Mouse (Mus musculus): ENCODE measurements around the gene Spg21.

The Spg21 gene

DNA sequence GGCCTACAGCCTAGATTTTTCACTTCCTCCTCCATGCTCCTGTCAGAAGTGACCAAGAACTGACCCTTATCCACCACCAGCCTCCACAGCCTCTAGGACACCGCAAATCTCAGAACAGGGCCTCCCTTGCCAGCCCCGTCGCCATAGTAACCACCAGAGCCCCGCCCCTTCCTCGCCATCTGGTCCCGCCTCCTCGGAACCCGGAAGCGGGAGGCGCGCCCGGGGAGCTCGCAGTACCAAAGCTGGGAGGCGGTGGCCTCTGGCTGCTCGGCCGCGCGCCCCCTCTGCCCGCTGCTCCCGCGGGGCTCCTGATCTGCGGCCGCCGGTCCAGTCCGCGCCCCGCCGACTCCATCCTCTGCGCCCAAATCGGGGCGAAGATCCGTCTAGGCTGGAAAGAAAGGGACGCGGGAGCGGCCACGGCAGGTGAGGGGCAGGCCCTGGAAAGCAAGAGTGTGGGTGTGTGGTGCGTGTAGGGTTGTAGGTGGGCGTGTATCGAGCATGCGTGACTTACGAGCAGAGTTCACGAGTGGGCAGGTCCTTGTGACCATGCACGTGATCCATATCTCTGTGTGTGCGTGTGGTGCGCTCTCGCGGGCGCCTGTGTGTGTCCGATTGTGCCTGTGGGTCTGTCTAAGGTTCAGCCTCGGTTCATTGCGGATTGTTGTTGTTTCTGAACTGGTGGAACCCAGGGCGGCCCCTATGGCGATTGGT, at the start of gene Spg21:
Gene Spg21 (plus strand): TSS at position 216 of the 711 bp plus-strand sequence.
- DNase-seq: peak; percentile 94

DNA sequence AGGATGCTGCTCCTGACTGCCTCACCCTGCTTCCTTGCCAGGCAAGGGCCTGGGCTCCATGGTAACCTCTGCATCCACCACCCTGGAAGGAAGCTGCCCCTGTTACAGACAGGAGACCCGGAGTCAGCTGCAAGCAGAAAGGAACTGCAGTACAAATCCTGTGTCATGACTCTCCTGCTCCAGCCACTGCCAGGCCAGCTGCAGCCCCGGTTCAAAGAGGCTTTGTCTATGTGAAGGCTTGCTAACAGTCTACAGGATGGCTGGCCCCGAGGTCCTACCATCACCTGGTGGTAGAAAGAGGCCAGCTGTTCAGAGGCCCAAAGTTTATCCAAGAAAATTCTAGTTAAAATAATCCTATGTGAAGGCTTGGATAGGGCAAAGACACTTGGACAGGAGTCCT, 49.4 kb upstream of the Spg21 start:
- DNase-seq: no peak

DNA sequence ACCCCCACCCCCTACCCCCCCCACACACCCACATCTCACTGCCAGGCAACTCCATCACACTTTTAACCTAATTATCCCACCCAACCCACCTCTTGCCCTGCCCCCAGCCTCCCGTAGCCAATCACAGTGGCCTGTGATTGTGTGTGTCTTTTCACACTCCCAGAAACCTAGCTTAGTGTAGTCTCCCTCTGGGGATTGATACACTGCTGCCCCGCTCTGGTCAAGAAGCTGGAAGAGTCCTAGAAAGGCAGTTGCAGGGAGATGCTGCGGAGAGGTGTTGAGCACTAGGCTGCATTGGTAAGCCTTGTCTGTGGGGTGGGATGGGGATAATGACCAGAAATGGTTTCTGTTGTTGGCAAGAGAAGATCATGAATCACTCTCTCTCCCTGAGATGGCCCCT, 43.0 kb upstream of the Spg21 start:
- no peak for DNase-seq

DNA sequence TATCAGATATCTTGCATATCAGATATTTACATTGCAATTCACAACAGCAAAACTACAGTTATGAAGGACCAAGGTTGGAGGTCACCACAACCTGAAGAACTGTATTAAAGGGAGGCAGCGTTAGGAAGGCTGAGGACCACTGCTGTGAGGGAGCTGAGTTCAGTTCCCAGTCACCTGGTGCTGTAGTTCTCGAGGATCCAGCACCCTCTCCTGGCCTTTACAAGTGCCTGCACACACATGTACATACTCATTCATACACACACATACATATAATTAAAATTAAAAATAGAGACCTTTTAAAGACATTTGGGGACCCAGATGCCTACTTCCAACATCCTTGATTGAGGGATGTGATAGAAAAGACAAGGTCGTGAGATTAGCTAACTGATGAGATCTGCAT, 41.1 kb upstream of the Spg21 start:
- no peak for DNase-seq

DNA sequence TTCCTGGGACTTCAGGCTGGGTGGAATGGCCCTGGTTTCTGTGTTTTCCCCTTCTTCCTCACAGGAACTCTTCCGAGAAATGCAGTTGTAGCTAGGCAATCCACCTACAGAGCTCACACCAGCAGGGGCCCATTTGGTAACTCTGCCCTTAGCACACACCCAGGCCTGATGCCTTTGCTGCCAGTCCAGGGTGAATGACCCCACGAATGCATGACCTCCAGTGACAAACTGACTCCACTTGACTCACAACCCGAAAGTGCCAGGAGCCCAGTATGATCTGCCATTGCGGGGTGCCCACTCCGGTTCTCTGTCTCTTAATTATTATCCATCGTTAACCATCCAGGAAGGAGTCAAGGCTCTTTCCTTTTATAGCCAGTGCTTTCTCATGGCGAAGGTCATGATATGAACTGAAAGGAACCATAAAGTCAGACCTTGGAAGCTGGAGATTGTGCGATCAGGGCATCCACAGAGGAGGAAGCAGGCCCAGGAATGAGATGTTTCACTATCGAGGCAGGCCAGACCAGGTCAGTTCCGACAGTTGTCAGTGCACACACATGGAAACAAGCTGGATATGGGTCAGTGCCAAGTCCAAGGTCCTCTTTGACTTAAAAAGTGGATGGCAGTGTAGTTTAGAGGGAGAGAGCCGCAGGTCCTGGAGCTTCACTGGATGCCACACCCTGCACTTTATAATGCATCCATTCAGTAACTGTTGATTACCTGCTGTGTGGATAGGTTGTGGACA, 37.8 kb upstream of the Spg21 start, which contains the start of gene Slc51b:
Gene Slc51b (minus strand): TSS at position 196 of the 742 bp plus-strand sequence.
- DNase-seq: no peak

DNA sequence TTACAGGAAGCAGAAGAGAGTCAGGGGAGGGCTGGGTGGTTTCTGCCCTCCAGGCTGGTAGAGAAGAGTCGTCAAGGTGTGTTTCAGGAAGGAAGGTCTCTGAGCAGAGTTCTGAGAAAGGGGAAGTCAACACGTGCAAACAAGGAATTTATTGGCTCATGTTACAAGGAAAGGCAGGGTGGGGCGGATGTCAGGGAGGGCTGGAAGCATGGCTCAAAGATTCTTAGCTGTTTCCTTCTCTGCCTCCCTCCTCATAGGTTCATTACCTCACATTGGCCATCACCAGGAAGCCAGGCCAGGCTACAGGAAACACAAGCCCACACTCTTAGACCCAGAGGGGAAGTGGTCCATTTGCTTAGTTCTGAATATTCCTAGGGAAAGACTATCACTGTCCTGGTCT, 36.4 kb upstream of the Spg21 start:
- no peak for DNase-seq

DNA sequence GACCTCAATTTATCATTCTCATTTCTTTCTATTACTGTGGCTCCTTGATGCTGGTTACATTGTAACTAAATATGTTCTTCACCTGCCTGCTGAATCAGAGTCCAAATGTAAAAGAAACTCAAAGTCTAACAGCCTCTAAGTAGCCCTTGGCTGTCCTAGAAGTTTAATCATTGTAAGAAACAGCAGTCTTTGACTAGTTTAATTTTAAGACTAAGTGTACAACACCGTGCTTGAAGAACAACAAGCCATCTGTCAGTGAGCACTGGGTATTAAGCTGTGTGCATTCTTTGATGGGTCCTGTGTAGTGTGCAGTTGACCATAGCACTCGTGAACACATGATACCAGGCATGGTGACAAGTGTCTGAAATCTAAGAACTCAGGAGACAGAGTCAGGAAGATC, 33.2 kb upstream of the Spg21 start:
- DNase-seq: no peak

DNA sequence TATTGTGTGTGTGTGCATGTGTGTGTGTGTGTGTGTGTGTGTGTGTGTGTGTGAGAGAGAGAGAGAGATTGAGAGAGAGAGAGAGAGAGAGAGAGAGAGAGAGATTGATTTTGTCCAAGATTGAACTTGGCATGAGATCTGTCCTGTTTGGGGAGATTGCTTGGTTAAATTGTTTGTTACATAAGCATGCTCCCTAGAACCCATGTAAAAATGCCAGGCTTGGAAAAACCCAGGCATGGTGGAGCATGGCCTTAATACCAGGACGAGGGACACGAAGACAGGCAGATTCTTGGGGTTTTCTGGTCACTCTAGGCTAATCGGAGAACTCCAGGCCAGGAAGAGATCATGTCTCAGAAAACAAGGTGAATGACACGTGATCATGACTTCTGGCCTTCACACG, 32.7 kb upstream of the Spg21 start:
- no peak for DNase-seq

DNA sequence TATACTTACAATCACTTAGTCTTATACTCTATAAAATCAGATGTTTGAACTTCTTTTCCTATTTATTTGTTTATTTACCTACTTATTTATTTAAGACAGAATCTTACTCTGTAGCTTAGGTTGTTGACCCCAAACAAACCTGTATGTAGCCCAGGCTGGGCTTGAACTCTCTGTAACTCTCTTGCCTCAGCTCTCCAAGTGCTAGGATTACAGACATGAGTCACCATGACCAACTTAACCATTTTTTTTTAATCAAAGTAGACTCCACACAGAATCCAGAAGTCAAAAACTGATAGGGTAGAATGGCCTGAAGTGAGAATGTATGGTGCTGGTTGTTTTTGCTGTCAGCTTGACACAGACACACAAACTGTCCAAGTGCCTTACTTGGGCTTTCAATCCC, 30.3 kb upstream of the Spg21 start:
- DNase-seq: no peak

DNA sequence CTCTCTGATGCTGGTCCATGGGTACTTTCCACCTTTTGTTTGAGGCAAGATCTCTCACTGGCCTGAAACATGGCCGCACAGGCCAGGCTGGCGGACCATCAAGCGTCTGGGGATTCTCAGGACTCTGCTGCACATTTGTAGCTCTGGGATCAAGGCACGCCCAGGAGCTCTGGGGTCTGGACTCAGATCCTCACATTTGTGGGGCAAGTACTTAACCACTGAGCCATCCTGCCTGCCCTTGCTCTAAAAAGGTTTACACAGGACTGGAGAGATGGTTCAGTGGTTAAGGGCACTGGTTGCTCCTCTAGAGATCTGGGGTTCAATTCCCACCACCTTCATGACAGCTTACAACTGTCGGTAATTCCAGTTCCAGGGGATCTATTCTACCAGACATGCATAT, 29.8 kb upstream of the Spg21 start:
- no peak for DNase-seq

DNA sequence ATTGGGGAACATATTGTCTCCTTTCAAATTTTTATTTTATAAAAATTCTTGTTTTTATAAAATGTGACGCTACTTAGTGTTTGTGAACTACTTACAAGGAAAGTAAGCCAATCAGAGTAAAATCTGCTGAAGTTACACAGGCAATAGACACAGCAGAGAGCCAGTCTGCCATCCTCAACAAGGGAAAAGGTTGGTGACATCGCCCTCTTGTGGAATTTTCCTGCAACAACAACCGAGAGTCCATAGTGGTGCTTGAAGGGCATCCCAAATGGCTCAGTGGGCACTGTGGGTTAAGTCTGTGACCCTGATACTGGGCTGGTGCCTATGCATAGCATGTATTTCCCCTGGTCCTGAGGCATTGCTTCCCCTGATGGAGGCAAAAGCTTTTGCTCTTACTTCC, 28.5 kb upstream of the Spg21 start:
- peak; percentile 83 for DNase-seq

DNA sequence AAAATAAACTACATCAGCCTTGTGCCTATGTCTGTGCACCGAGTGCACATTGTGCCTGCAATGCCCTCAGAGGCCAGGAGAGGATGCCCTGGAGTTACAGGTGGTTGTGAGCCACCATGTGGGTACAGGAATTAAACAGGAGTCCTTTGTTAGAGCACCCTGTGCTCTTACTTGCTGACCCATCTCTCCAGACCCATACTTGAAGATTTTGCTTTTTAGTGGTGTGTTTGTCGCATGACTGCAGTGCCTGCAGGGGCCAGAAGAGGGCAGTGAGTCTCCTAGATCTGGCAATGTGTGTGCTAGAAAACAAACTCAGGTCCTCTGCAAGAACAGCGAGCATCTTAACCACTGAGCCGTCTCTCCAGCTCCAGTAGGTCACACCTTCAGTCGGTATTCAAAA, 26.6 kb upstream of the Spg21 start:
- DNase-seq: no peak

DNA sequence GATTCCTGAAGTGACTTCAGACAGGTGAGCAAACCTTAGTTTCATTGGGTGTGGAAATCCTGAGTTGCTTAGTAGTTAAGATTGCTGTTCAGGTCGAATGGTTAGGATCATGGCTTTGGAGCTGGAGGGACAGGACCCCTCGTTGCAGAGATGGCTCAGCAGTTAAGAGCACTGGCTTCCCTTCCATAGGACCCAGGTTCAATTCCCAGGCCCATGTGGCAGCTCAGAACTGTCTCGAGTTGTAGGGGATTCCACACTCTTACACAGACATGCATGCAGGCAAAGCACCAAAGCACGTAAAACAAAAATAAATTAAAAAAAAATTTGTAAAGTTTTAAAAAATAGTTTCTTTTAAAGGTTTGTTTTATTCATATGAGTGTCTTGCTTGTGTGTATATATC, 25.5 kb upstream of the Spg21 start:
- no peak for DNase-seq

DNA sequence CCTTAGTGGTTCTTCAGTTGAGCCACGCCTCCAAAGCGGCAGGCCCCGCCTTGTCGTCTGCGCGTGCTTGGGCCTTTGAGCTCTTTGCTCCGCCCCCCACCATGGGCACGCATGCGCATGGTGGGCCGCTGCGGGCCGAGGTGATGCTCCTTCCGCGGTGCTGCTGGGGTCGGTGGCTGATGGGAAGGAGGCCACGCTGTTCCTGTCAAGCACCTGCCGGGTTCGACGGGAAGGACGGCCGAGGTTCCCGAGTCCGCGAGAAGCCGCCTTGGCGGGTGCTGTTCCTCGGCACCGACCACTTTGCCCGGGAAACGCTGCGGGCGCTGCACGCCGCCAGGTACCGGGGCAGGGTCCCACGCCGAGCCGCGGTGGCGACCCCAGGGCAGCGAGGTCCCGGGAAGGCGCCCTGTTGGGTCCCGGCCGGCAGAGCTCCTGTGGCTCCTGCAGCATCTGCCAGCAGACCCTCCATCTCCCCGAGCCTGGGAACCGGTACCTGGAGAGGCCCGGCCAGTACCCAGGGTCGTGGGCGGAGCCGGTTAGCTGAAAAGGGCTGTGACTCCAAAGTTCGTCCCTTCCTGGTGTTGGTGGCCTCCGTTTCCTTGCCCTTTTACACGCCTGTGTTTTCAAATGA, 25.0 kb upstream of the Spg21 start, which contains the start of gene Mtfmt:
Gene Mtfmt (plus strand): TSS at position 112 of the 631 bp plus-strand sequence.
- DNase-seq: peak; percentile 89

DNA sequence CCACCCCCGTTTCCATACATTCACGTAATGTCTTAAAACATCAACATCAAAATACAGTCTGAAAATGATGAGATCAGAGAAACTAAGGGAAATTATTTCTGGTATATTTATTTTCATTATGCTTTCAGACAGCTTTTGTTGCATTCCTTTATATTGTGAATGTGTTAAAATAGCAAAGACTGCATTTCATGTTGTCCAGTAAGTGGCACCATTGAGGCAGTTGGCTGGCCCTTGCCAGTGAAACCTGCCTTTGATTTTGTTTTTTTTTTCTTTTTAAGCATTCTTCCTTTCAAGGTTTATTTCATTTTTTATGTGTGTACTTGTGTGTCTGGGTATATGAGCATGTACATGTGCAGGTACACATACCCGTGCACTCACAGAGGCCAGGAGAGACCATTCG, 16.1 kb upstream of the Spg21 start:
- DNase-seq: no peak

DNA sequence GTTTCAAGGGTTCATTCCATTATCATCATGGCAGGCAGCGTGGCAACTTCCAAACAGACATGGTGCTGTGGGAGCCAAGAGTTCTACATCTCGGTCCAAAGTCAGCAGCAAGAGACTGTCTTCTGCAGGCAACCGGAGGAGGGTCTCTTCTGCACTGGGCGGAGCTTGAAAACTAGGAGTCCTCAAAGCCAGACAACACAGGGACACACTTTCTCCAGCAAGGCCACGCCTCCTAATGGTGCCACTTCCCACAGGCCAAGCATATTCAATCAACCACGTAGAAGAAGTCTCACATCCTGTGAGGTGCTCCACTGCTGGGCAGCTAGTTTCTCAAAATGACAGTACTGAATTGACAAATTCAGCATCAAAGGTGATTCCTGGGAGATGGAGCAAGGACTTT, 12.8 kb upstream of the Spg21 start:
- no peak for DNase-seq

DNA sequence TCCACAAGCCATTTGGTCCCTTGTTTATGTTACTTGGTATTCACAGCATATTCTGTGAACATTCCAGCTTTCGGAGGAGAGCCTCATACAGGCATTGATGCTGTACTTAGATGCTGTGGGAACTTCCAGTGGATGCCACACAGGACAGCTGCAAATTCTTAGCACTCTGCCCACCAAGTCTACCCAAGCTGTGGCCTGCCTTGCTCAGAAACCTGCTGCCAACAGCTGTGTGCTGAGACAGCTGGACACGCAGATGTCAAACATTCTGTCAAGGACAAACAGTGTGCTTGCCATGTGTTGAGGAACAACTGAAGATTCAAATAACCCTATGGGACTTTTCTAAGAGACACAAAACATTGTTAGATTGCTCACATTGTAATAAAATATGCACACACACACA, 1.8 kb upstream of the Spg21 start:
- no peak for DNase-seq

DNA sequence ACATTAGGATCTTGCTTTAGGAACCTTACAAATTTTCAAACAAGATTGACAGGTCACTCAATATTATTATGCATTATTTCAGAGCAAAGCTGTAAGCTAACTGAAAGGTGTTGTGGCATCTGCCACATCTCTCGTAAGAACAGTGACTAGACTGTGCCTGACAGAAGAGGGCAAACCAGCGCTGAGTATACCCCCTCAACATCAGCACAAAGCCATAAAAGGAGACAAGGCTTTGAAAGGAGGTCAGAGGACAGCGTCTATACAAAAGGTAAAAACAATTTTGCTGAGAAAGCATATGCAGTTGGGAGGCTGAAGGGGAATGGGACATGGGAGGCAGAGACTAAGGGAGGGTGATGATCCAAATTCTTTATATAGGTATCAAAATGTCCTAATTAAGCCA, 549 bp upstream of the Spg21 start:
- no peak for DNase-seq

DNA sequence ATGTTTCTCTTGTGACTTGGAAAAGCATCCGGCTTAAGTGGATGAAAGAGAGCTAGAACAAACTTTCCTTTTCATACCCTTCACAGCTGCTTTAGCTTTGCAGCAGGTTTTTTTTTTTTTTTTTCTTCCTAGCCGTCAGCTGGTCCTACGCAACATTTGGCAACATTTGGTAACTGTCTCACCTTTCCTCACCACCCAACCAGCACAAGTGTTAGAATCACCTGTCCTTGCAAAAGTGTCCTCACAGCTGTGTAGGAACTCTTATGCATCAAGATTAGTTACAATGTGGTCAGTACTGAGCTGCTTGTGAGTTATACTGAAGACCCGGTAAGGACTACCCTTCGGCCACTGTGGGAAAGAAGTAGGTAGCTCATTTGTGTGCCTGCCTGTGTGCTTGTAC, 1.8 kb downstream of the Spg21 start:
- no peak for DNase-seq

DNA sequence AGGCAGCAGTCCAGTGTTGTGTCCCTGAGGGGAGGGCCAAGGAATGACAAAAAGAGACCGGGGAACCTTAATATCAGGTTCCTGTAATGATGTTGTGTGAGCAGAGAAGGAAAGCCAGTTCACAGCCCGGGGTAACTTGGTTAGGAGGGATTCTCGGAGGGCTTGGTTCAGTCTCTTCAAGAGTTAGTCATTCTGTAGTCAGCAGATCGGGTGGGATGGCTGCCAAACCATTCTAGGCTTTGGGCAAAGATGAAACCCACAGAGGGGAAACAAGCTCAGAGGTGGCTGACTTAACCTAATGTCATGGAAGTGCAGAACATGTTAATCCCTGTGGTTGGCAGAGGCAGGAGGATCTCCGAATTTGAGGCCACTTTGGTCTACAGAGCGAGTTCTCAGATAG, 3.4 kb downstream of the Spg21 start:
- no peak for DNase-seq

DNA sequence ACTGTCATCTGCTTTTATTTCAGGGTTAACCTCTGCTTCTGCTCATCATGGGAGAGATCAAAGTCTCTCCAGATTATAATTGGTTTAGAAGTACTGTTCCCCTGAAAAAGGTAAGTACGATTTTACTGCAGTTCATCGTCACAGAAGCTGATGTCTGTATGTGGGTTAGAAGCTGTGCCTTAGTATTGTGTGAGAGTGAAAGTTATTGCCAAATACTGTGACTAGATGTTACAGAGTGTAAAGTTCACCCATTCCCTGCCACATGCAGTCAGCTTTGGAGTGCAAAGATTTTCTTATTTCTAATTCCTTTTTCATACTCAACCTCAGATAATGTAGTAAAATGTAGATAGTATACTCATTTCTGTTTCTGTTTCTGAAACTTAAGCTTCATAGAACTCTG, 4.5 kb downstream of the Spg21 start:
- DNase-seq: no peak

DNA sequence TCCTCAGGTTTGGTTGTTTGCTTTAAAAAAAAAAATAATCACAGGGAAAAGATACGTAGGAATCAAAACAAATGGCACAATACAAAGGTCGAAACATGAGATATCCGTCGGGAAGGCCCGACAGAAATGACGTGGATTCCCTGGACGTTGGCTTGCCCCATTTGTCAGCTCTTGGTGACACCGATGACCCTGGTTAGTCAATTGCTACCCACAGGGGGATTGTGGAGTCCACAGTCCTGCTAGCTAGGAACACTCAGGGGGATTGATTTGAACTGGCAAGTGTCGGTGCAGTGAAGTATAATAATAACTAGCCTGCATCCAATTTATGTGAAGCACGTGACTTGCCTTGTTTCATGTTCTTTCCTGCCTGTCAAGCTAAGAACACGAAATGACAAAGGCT, 6.9 kb downstream of the Spg21 start:
- no peak for DNase-seq

DNA sequence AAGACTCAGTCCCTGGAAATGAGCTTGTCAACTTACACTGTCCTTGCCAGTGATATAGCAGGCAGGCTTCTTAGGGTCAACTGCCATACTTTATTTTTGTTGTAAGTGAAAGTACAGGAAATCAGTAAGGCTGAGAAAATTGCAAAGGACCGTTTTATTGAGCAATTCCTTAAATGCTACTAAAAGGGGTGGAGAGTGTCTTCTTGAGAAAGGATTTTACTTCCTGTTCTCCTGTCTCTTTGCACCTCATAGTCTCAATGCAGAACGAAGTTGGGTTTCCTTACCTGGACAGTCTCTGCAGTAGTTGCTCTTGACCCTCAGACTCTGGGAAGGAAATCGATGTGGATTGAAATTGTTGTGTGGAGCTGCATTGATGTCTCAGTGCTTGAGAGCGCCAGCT, 12.0 kb downstream of the Spg21 start:
- no peak for DNase-seq

DNA sequence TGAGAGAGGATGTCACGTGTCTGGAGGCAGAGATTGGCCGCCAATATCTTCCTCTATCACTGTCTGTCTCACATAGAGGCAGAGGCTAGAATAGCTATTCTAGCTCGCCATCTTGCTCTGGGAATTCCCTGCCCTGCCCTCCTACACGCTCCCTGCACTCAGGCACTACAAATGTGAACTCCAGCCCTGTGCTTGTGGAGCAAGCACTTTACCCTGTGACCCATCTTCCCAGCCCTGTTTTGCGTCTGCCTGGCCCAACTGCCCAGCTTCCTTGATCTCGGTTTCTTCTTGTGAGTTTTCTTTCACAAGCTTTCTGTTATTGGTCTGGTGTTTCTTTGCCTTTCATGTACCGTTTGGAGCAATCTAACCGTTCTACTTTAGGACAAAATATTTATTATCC, 18.4 kb downstream of the Spg21 start:
- no peak for DNase-seq
